Mouse (Mus musculus) C2C12 (cell line): ENCODE measurements around the gene Srgap2.

Source experiments
- CEBPB ChIP-seq: IDR thresholded peaks from one replicate; pipeline ENCODE4 v1.6.1; 2011; ENCODE audit warnings: low read depth, mild to moderate bottlenecking, control low read depth, moderate library complexity
- CTCF ChIP-seq: IDR thresholded peaks from one replicate; pipeline ENCODE4 v1.5.1; 2011; ENCODE audit not compliant: control insufficient read depth, insufficient read depth, insufficient read length
- MAX ChIP-seq: IDR thresholded peaks from one replicate; pipeline ENCODE4 v1.6.1; 2011; ENCODE audit warnings: mild to moderate bottlenecking, control low read depth
- MYOD1 ChIP-seq: IDR thresholded peaks from one replicate; pipeline ENCODE4 v1.6.1; 2011; ENCODE audit warnings: low read depth; ENCODE audit not compliant: control insufficient read depth, insufficient read length
- USF1 ChIP-seq: IDR thresholded peaks from one replicate; pipeline ENCODE4 v1.6.1; 2011; ENCODE audit warnings: low read depth, mild to moderate bottlenecking, control low read depth, moderate library complexity

DNA sequence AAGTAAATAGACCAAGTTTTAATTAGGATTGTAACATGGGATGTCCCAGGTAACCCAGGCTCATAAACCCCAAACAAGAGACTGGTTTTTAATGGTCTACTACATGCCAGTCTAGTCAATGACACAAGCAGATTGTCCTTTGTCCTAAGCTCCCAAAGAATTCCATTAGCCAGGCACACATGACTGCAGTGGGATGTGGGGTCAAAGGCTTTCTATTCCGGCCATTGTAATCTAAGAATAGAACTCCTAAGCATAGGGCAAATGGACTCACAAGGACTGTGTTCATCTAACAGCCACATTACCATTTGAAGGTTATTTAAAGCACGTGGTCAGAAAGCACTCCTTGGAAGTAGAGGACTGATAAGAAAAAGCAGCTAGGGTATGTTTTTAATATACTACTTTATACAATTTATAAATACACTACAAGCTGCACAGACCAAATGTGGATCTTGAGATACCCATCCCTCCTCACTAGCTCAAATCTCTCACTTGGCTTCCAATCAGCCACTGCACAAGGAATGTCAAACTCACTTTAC is 48.3 kb downstream of the Srgap2 start:
- TF ChIP-seq CTCF (no peak), MYOD1 (no peak), USF1 (no peak), CEBPB (no peak), MAX (no peak)
